Mouse (Mus musculus) CH12.LX (cell line): ENCODE results near the gene Trit1.

Experiments
- CHD2 ChIP-seq: IDR thresholded peaks from 2 replicates; pipeline ENCODE4 v1.6.1; 2011; ENCODE audit warnings: low read length, improper control_type of control experiment
- CTCF ChIP-seq, 2 experiments: IDR thresholded peaks in 1 of 2; conservative IDR thresholded peaks in 1 of 2; 2 replicates each; pipeline ENCODE4 v1.5.1; 2011 to 2012; ENCODE audit warnings: low read depth in 2 of 2, low read length in 2 of 2, improper control_type of control experiment in 1 of 2, inconsistent platforms in 1 of 2, mild to moderate bottlenecking in 1 of 2, moderate library complexity in 1 of 2
- GABPA ChIP-seq: IDR thresholded peaks from 2 replicates; pipeline ENCODE4 v1.6.1; 2012; ENCODE audit warnings: low read depth, low read length, improper control_type of control experiment, inconsistent platforms; ENCODE audit not compliant: insufficient replicate concordance
- USF2 ChIP-seq: conservative IDR thresholded peaks from 2 replicates; pipeline ENCODE4 v1.6.1; 2011; ENCODE audit warnings: low read depth, low read length, improper control_type of control experiment
- ZMIZ1 ChIP-seq: IDR thresholded peaks from 2 replicates; pipeline ENCODE4 v1.6.1; 2012; ENCODE audit warnings: low read depth, mild to moderate bottlenecking, inconsistent platforms, low read length, improper control_type of control experiment
- ZNF384 ChIP-seq: IDR thresholded peaks from 2 replicates; pipeline ENCODE4 v1.6.1; 2012; ENCODE audit warnings: low read depth, low read length, improper control_type of control experiment, inconsistent platforms

GRCm38 (mm10) chr4:123025418-123025817, 9.0 kb downstream of the Trit1 start:
- no peak for TF ChIP-seq CTCF (conservative IDR thresholded peaks at IDR 0.05 in 1 of 2, IDR thresholded peaks at IDR 0.05 in 1 of 2; ENCODE audit: low read depth in 2 of 2, low read length in 2 of 2)
- no peak for TF ChIP-seq ZNF384
- TF ChIP-seq USF2: no peak
- TF ChIP-seq ZMIZ1: no peak
- TF ChIP-seq CHD2: no peak
- no peak for TF ChIP-seq GABPA
